Mouse (Mus musculus) ES-Bruce4 (cell line): ENCODE measurements at regions not wholly inside any gene's neighbourhood (a gene's known extent, or its start where the extent isn't known, plus 50 kb on each side); places are given as distances from the start of the nearest gene placed in this dataset.
"Not testable (repeated sequence)": the region's sequence is repeated elsewhere in the genome, so short reads cannot be mapped to it uniquely, and the experiment has no call there.

Experiments used
- CTCF ChIP-seq: IDR thresholded peaks from one replicate; pipeline ENCODE4 v1.8.1; 2011; ENCODE audit warnings: low read depth, low read length
- POLR2A ChIP-seq: IDR thresholded peaks from one replicate; pipeline ENCODE4 v1.8.1; 2011; ENCODE audit warnings: low read length; ENCODE audit not compliant: insufficient read depth

- not testable (repeated sequence) for TF ChIP-seq CTCF, POLR2A
Observed at GRCm38 (mm10) chr3:22945646-22946045, 869.2 kb downstream of the Tbl1xr1 start.
